Mouse (Mus musculus) gastrocnemius, postnatal 25 days (tissue): ENCODE data around the gene Rrm1. TPM values are rescaled to one million over a fixed set of nuclear protein-coding genes. Genes with fewer than 3 reads are reported as not detected.
A peak's percentile ranks its signal among the peaks of the same experiment; 100 is the strongest.
"Not testable (repeated sequence)": the region's sequence is repeated elsewhere in the genome, so short reads cannot be mapped to it uniquely, and the experiment has no call there.

Experiments
- DNase-seq: peaks from one replicate; pipeline ENCODE4 v3.0.0; 2022
- total RNA-seq, 2 experiments: library from RNA; stranded (reverse); gene quantifications; 1 replicate in 1 of 2; 2 replicates in 1 of 2; pipeline ENCODE4 v1.2.3; 2021

The Rrm1 gene
- total RNA-seq, 2 experiments from 2014 or later = 12.1 to 12.6 TPM

DNA sequence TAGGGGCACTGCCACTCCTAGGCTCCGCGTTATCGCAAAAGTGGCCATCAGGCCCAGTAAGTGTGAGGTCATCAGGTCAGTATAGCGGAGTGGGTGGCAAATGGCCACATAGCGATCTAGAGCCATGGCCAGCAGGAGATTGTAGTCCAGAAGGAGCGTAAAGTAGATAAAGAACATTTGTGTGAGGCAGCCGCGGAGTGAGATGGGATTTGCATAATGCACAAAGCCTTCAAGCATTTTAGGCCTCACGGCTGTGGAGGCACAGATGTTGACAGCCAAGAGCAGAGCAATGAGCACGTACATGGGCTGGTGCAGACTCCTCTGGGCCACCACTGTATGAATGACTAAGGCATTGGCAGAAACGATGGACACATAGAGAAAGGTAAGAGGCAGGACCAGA, 35.9 kb downstream of the Rrm1 start:
- DNase-seq = no peak

DNA sequence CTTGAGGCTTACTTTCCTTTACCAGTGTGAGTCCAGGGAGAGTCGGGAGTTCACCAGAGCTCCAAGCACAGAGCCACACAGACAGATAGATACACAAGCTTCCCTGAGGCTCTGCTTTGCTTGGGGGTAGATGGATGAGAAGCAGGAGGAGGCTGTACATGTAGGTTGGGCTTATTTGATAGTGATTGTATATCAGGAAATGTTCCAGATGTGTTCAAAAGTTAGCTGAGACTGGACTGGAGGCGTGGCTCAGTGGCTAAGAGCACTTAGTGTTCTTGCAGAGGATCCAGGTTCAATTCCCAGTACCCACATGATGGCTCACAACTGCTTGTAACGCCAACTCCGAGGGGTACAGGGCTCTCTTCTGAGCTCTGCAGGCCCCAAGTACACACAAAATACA, 36.9 kb downstream of the Rrm1 start:
- DNase-seq = no peak

DNA sequence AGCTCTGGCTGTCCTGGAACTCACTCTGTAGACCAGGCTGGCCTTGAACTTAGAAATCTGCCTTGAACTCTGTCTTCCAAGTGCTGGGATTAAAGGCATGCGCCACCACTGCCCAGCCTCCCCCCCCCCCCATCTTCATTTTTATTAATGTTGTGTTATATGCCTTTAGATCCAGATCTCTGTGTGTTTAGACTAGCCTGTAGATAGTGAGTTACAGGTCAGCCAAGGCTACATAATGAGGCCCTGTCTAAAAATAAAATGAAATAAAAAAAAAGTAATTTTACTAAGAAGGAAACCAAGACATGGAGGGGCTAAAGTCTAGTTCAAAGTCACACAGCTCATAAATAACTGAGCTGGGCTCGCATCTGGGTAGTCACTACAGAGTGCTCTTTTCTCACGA, 37.4 kb downstream of the Rrm1 start:
- no peak for DNase-seq

GRCm38 (mm10) chr7:102479368-102480078, 38.0 kb downstream of the Rrm1 start:
- no peak for DNase-seq

- no peak for DNase-seq
Measured at GRCm38 (mm10) chr7:102480821-102481220, 39.3 kb downstream of the Rrm1 start.

DNA sequence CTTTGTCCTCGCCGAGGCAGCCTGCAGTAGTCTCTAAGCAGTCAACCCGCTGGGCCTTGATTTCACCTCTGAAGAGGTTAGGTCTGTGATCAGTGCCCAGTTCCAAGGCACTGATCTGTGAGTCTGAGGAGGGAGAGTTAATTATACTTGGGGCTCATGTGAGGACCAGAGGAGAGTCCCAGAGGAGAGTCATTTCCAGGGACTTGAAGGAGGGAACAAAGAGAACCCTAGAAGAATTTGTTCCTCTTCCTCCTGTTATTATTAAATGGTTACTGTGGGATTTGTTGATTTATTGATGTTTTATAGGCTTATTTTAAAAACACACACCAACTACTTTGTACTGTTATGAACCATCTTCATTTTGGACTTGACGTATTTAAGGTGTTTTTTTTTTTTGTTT, 40.1 kb downstream of the Rrm1 start, which contains the start of gene Olfr543:
Gene Olfr543, minus strand, starts transcription at position 101 of the 400 bp plus-strand sequence.
- DNase-seq = no peak

DNA sequence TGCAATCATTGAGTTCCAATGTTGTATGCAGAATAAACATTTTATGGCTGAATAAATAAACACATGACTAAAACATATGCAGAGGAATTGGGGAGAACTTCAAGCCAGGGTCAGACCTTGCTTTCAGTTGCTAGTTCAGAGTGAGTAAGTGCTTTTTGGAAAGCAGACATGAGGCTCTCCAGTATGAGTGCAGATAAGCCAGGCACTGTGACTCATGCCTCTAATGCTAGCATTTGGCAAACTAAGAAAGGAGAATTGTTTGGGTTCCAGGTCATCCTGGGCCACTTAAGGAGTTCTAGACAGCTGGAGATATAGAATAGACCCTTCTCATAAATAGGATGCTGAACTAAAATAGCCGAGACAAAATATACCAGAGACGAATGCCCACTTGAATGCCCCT, 42.2 kb downstream of the Rrm1 start:
- DNase-seq = no peak

DNA sequence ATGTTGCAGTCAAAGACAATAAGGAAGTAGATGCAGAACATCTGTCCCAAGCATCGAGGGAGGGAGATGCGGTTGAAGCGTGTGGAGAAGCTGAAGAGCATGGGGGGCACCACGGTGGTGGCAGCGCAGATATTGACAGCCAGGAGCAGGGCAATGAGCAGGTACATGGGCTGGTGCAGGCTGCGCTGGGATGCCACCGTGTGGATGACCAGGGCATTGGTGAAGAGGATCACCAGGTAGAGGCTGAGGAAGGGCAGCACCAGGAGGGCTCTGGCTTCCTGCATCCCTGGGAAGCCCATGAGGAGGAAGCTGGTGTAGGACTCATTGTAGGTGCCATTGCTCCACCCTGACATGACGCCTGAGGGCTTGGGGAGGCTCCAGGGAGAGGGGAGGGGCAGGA, 43.3 kb downstream of the Rrm1 start:
- not testable (repeated sequence) for DNase-seq

GRCm38 (mm10) chr7:102486105-102486504, 44.6 kb downstream of the Rrm1 start:
- no peak for DNase-seq

- DNase-seq = no peak
Measured at GRCm38 (mm10) chr7:102488161-102488560, 46.7 kb downstream of the Rrm1 start, which contains the start of gene Olfr544. Gene Olfr544, minus strand, starts transcription at chr7:102488313.

- not testable (repeated sequence) for DNase-seq
Measured at GRCm38 (mm10) chr7:102494416-102494815, 52.9 kb downstream of the Rrm1 start.

GRCm38 (mm10) chr7:102499473-102499872, 58.0 kb downstream of the Rrm1 start, which contains the start of gene Olfr545:
Gene Olfr545, minus strand, starts transcription at chr7:102499573.
- no peak for DNase-seq

DNA sequence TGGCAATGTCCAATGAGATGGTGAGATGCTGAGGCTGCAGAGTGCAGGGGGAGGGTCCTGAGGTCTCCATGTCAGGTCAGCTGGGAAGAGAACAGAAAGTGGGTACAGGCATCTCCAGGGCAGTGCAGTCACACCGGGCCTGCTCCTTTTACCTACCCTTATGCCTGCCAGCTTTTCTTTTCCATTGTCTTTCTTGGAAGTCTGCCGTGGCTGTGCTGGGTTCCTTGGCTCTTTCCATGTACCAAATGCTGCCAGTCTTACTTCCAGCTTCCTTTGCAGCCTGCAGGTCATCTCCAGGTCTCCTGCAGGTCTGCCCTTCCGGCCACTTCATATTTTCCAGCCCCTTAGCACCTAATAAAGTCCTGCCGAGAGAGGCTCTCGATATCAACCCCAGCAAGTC, 60.5 kb downstream of the Rrm1 start:
- DNase-seq = no peak

- peak; percentile 22 for DNase-seq
Measured at GRCm38 (mm10) chr7:102506848-102507247, 65.4 kb downstream of the Rrm1 start.

DNA sequence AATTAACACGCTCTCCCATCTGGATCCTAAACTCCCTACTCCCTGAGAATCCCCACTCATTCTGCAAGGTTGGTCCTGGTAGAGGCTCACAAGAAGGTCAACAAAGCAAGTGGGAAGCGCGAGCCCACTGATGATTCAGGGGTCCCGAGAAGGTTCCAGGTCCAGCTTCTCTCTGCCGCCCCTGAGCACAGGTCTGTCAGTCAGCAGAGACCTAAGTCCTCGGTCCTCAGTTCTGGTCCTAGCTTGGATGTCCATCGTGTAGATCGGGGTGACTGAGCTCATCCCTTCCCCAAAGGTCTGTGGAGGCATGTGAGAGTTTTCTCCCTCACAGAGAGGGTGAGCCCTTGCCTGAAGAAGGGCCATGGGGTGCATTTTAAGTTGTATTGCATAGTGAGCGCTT, 66.6 kb downstream of the Rrm1 start:
- no peak for DNase-seq

- no peak for DNase-seq
Measured at GRCm38 (mm10) chr7:102508666-102509065, 67.2 kb downstream of the Rrm1 start.

DNA sequence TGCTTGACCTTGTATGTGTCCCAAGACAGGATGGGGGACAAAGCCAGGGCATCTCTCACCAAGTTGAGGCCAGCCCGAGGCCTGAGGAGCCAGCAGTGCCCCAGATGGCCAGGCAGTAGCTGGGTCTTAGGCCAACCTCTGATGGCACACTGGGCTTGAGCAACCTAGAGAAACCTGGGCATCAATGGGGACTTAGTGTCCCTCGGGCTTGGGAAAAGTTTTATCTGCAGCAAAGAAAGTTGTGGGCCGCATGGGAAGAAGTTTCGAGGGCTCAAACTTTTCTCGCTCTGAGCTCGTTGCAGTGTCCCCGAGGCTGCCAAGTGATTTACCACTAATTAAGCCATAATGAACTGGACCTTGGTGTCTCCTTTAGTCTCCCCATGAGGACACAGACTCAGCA, 68.2 kb downstream of the Rrm1 start:
- DNase-seq = no peak

GRCm38 (mm10) chr7:102511927-102512326, 70.4 kb downstream of the Rrm1 start:
- DNase-seq = no peak

- peak; percentile 67 for DNase-seq
Measured at GRCm38 (mm10) chr7:102512814-102513435, 71.4 kb downstream of the Rrm1 start.

GRCm38 (mm10) chr7:102514144-102514543, 72.6 kb downstream of the Rrm1 start:
- DNase-seq = no peak

GRCm38 (mm10) chr7:102516261-102517050, 75.0 kb downstream of the Rrm1 start:
- DNase-seq = no peak

DNA sequence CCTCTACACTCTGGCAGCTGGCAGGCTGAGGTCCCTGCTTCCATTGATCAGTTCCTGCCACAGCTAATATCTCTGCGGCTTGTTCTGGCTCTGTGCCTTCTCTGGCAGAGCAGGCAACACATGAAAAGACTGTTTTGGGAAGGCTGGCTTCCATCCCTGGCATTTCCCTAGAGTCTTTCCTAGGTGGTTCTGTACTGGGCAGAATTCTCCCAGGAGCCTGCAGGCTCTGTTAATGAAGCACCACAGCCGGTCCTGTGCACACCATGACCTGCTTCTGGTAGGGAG, 75.5 kb downstream of the Rrm1 start:
- no peak for DNase-seq
